Mouse (Mus musculus) small intestine, adult 2 months (tissue): ENCODE data around the gene Kcnn3. TPM values are rescaled to one million over a fixed set of nuclear protein-coding genes. Genes with fewer than 3 reads are reported as not detected.
A peak's percentile ranks its signal among the peaks of the same experiment; 100 is the strongest.

ENCODE experiments used
- H3K27ac ChIP-seq: fragments of 200-500 bp; 2 replicates; pipeline ENCODE4 v1.5.1; 2012; ENCODE audit warnings: low read depth, low read length, control low read depth, inconsistent platforms; ENCODE audit not compliant: insufficient read depth
- H3K27me3 ChIP-seq: fragments of 200-500 bp; 2 replicates; pipeline ENCODE4 v1.6.1; 2012; ENCODE audit warnings: mild to moderate bottlenecking, moderate library complexity, low read length, inconsistent platforms; ENCODE audit not compliant: control insufficient read depth, insufficient read depth
- H3K36me3 ChIP-seq: fragments of 200-500 bp; 2 replicates; pipeline ENCODE4 v1.6.1; 2012; ENCODE audit warnings: mild to moderate bottlenecking, low read length, control low read depth, inconsistent platforms; ENCODE audit not compliant: control insufficient read depth, insufficient read depth
- H3K4me1 ChIP-seq: fragments of 200-500 bp; 2 replicates; pipeline ENCODE4 v1.6.1; 2012; ENCODE audit warnings: low read length, inconsistent platforms, mixed read lengths; ENCODE audit not compliant: control insufficient read depth, insufficient read depth, insufficient read length
- H3K4me3 ChIP-seq: fragments of 200-500 bp; 2 replicates; pipeline ENCODE4 v1.5.1; 2012; ENCODE audit warnings: low read depth, mild to moderate bottlenecking, control low read depth, inconsistent platforms, low read length, moderate library complexity
- CTCF ChIP-seq: fragments of 200-500 bp; IDR thresholded peaks from 2 replicates; pipeline ENCODE4 v1.5.1; 2012; ENCODE audit warnings: low read depth, mild to moderate bottlenecking, control low read depth, inconsistent platforms, low read length, moderate library complexity, mixed read lengths; ENCODE audit not compliant: insufficient replicate concordance, insufficient read length; ENCODE audit errors: extremely low read depth
- POLR2A ChIP-seq: fragments of 200-500 bp; IDR thresholded peaks from 2 replicates; pipeline ENCODE4 v1.6.1; 2012; ENCODE audit warnings: low read depth, mild to moderate bottlenecking, control low read depth, inconsistent platforms, low read length, moderate library complexity
- WGBS: fragments of 180-500 bp; shearing (Covaris S2); methylation state at CpG from one replicate; pipeline ENCODE4 v1.1.7; 2018; 5-methylcytosine and 5-hydroxymethylcytosine counted together
- polyA plus RNA-seq: library from polyadenylated mRNA; depleted of rRNA; stranded (reverse); fragments of >200 nt; gene quantifications from 2 replicates; pipeline ENCODE4 v1.2.3, GENCODE M21; 2012

The Kcnn3 gene
- polyA plus RNA-seq, 1 experiment, result 4.6 TPM

DNA sequence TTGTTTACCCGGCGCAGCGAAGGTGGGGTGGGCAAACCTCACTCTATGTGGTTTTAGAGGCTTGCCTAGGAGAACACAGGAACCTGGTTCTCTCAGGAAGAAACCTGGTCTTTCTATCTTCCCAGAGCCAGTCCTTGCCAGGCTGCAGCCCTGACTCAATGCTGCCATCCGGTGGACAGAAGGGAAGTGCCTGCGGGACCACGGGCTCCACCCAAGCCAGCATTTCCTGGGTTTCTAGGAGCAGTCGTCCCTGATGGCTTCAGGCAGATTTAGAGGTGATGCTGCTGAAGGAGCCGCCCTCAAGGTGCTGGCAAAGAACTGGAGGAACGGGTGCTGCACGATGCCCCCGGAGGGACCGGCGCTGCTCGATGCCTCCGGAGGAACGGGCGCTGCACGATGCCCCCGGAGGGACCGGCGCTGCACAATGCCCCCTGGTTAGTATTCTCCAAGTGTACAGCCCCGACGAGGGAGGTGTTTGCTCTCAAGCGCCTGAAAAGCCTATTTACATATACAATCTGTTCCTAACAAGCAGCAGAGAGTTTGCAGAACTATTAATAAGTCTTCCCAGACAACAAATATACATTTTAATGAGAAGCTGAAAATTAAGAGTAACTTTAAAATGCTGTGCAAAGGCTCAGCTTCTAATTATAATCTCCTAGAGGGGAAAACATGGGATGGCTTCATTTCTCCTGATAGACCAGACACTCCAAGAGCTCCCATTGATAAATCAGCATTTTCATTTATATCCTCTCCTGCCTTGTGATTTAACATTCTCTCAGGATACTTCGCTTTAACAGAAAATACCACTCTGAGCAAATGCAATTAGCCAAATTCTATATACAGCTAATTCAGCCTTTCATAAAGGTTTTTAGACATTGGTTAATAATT is 169.0 kb downstream of the Kcnn3 start:
- H3K36me3 ChIP-seq, result no peaks in the 10 kb centered on the region
- 6% methylated on average over 25 of the region's 25 CpGs for WGBS

GRCm38 (mm10) chr3:89691776-89692175 is 171.8 kb downstream of the Kcnn3 start:
- H3K36me3 ChIP-seq, result no peaks in the 10 kb centered on the region
- H3K4me1 ChIP-seq, result peaks cover 3% of the 10 kb centered on the region; the same call in 1 of the 2 replicates
- WGBS, result 67% methylated on average over 9 of the region's 9 CpGs
- no peak overlapping the region for H3K4me3 ChIP-seq
- no peak overlapping the region for H3K27ac ChIP-seq
- H3K27me3 ChIP-seq, result no peaks in the 10 kb centered on the region
- TF ChIP-seq POLR2A (no peak), CTCF (no peak)

More for the DNA sequence above, 169.0 kb downstream of the Kcnn3 start:
- no peaks in the 10 kb centered on the region for H3K27me3 ChIP-seq
- TF ChIP-seq POLR2A (no peak), CTCF (peak; percentile 91)
- H3K4me3 ChIP-seq, result peak overlapping the region; percentile 21
- peaks cover 3% of the 10 kb centered on the region; the same call in 1 of the 2 replicates for H3K4me1 ChIP-seq
- no peak overlapping the region for H3K27ac ChIP-seq

- no peaks in the 10 kb centered on the region for H3K4me1 ChIP-seq
- H3K27me3 ChIP-seq, result no peaks in the 10 kb centered on the region
- TF ChIP-seq POLR2A (no peak), CTCF (no peak)
- WGBS, result 78% methylated on average over 12 of the region's 12 CpGs
- no peaks in the 10 kb centered on the region for H3K36me3 ChIP-seq
- no peak overlapping the region for H3K4me3 ChIP-seq
- H3K27ac ChIP-seq, result no peak overlapping the region
Observed at GRCm38 (mm10) chr3:89696152-89696821, 176.3 kb downstream of the Kcnn3 start.

GRCm38 (mm10) chr3:89698958-89699357 is 179.0 kb downstream of the Kcnn3 start:
- H3K4me1 ChIP-seq, result no peaks in the 10 kb centered on the region
- 83% methylated on average over 1 of the region's 1 CpGs for WGBS
- no peak overlapping the region for H3K27ac ChIP-seq
- no peak overlapping the region for H3K4me3 ChIP-seq
- no peaks in the 10 kb centered on the region for H3K36me3 ChIP-seq
- TF ChIP-seq CTCF, result no peak
- TF ChIP-seq POLR2A, result no peak
- no peaks in the 10 kb centered on the region for H3K27me3 ChIP-seq

DNA sequence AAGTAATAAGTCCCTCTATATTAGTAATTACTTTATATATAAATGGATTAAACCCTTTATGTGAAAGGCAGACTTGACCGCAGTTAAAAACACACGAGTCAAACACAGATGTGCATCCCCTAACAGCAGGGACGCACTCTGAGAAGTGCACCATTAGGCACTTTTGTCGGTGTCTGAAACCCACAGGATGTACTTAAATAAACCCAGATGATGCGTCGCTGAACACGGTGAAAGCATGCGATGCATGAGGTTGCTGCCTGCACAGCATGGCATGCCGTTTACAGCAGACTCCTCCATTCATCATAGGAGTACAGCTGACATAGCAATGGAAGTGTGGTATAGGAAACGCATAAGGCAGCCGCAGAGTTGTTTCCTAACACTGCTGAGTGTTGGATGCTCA is 180.5 kb downstream of the Kcnn3 start:
- 79% methylated on average over 11 of the region's 11 CpGs for WGBS
- H3K27ac ChIP-seq, result no peak overlapping the region
- H3K27me3 ChIP-seq, result no peaks in the 10 kb centered on the region
- H3K4me3 ChIP-seq, result no peak overlapping the region
- no peak for TF ChIP-seq CTCF
- no peak for TF ChIP-seq POLR2A
- no peaks in the 10 kb centered on the region for H3K36me3 ChIP-seq
- H3K4me1 ChIP-seq, result no peaks in the 10 kb centered on the region

DNA sequence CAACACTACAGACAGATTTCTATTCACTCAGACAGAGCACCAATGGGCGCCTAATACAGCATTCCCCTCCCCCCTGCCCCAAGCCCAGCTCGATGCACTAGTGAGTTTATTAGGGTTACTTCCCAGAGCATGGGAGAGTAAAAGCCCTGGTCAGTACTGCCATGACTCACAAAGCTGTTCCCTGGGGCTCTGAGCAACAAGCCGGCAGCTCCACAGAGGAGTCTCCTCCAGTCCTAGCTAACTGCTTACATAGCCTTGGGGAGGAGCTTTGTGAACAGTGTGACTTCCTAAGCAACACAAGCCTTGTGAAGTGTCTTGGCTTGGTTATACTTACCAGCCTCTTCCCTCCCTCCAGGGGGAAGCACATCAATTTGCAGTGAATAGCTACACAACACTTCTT is 183.6 kb downstream of the Kcnn3 start:
- no peaks in the 10 kb centered on the region for H3K4me1 ChIP-seq
- H3K27me3 ChIP-seq, result no peaks in the 10 kb centered on the region
- no peak overlapping the region for H3K27ac ChIP-seq
- no peaks in the 10 kb centered on the region for H3K36me3 ChIP-seq
- WGBS, result 38% methylated on average over 3 of the region's 3 CpGs
- no peak overlapping the region for H3K4me3 ChIP-seq
- TF ChIP-seq CTCF, result no peak

DNA sequence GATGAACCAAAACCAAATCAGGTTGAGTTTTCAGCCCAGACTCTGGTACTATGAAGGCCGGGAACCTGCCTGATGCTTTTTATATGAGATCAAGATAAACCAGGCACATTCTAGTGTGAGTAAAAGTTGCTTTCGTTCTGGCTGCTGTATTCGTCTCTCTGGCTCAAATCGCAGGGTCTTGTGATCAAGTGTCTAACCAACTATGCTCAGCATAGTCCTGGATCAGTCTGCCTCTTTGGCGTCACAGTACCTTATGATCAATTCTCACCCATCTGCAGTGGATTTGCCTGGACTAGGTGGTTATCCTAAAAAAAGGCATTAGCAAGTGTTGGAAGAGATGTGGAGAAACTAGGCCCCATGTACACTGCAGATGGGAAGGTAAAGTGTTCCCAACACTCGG is 184.1 kb downstream of the Kcnn3 start:
- Histone ChIP-seq H3K27ac (no peak overlapping the region), H3K36me3 (no peaks in the 10 kb centered on the region), H3K4me3 (no peak overlapping the region), H3K27me3 (no peaks in the 10 kb centered on the region), H3K4me1 (no peaks in the 10 kb centered on the region)
- 74% methylated on average over 6 of the region's 6 CpGs for WGBS
- no peak for TF ChIP-seq POLR2A
